Mouse (Mus musculus) left cerebral cortex, postnatal 10 days (tissue): ENCODE data around the gene Stk11ip. TPM values are rescaled to one million over a fixed set of nuclear protein-coding genes. Genes with fewer than 3 reads are reported as not detected.

Experiments
- total RNA-seq, 2 experiments: library from RNA; stranded (reverse); gene quantifications; 2 replicates each; pipeline ENCODE4 v1.2.3; 2021

Gene Stk11ip
- total RNA-seq, 2 experiments from 2014 or later = 29.4 to 29.7 TPM

Other genes with a start within 250 kb of the Stk11ip start
- 10 to 100 TPM; 72.5 to 81.7 TPM for gene Resp18, start 243.1 kb upstream of the Stk11ip start, total RNA-seq
- gene Dnpep, start 203.5 kb upstream of the Stk11ip start, total RNA-seq = 10 to 100 TPM; 60.6 to 67.1 TPM
- gene Des, start 161.2 kb upstream of the Stk11ip start, total RNA-seq = 1 to 10 TPM; 1.5 TPM
- gene Speg, start 146.2 kb upstream of the Stk11ip start, total RNA-seq = 100 to 1,000 TPM; 182 to 186 TPM
- 10 to 100 TPM; 51.9 to 53.7 TPM for gene Gmppa, start 85.6 kb upstream of the Stk11ip start, total RNA-seq
- gene Asic4, start 71.1 kb upstream of the Stk11ip start, total RNA-seq = 10 to 100 TPM; 17.2 to 22.0 TPM
- gene Chpf, start 42.2 kb upstream of the Stk11ip start, total RNA-seq = 10 to 100 TPM; 79.8 to 80.6 TPM
- gene Tmem198, start 42.0 kb upstream of the Stk11ip start, total RNA-seq = 10 to 100 TPM; 58.2 to 59.3 TPM
- 10 to 100 TPM; 35.1 to 39.4 TPM for gene Obsl1, start 15.1 kb upstream of the Stk11ip start, total RNA-seq
- 10 to 100 TPM; 36.9 to 37.2 TPM for gene Inha, start 14.5 kb upstream of the Stk11ip start, total RNA-seq
- 100 to 1,000 TPM; 203 to 204 TPM for gene Slc4a3, start 24.7 kb downstream of the Stk11ip start, total RNA-seq